Mouse (Mus musculus): ENCODE measurements around the gene Limk1.

Gene Limk1

GRCm38 (mm10) chr5:134688086-134688717 lies at the start of gene Limk1:
Gene Limk1, minus strand, starts transcription at chr5:134688598.
- TF ChIP-seq CTCF (conservative IDR thresholded peaks at IDR 0.05; ENCODE audit: low read length): no peak
- TF ChIP-seq NANOG (IDR thresholded peaks at IDR 0.05; ENCODE audit: borderline replicate concordance, low read length): no peak
- no peak for TF ChIP-seq POU5F1 (IDR thresholded peaks at IDR 0.05; ENCODE audit: borderline replicate concordance, low read length)
- Histone ChIP-seq H3K4me1 (replicated peaks; ENCODE audit: low read depth, low read length) (peaks cover 17% of the 10 kb centered on the region), H3K36me3 (ENCODE audit: insufficient read depth, low read length) (peaks cover 30% of the 10 kb centered on the region), H3K4me3 (replicated peaks; ENCODE audit: low read length) (peak within 1 kb of the TSS; percentile 91), H3K27me3 (ENCODE audit: insufficient read depth, low read length) (peaks cover 19% of the 10 kb centered on the region), H3K9me3 (ENCODE audit: low read length) (no peaks in the 10 kb centered on the region)

- Histone ChIP-seq H3K36me3 (ENCODE audit: insufficient read depth, low read length) (no peaks in the 10 kb centered on the region), H3K9me3 (ENCODE audit: low read length) (0 out of 2 replicates have a peak, but pooled peaks cover 3% of the 10 kb centered on the region), H3K27me3 (ENCODE audit: insufficient read depth, low read length) (peaks cover 12% of the 10 kb centered on the region), H3K4me1 (replicated peaks; ENCODE audit: low read depth, low read length) (peaks cover 11% of the 10 kb centered on the region), H3K4me3 (replicated peaks; ENCODE audit: low read length) (no peak overlapping the region)
- no peak for TF ChIP-seq NANOG (IDR thresholded peaks at IDR 0.05; ENCODE audit: borderline replicate concordance, low read length)
- TF ChIP-seq CTCF (conservative IDR thresholded peaks at IDR 0.05; ENCODE audit: low read length): no peak
- TF ChIP-seq POU5F1 (IDR thresholded peaks at IDR 0.05; ENCODE audit: borderline replicate concordance, low read length): no peak
These were observed 46.5 kb upstream of the Limk1 start for GRCm38 (mm10) chr5:134734920-134735319.

- no peak for TF ChIP-seq CTCF (conservative IDR thresholded peaks at IDR 0.05; ENCODE audit: low read length)
- no peak for TF ChIP-seq POU5F1 (IDR thresholded peaks at IDR 0.05; ENCODE audit: borderline replicate concordance, low read length)
- TF ChIP-seq NANOG (IDR thresholded peaks at IDR 0.05; ENCODE audit: borderline replicate concordance, low read length): no peak
- peaks cover 11% of the 10 kb centered on the region for H3K4me1 ChIP-seq (replicated peaks; ENCODE audit: low read depth, low read length)
- H3K9me3 ChIP-seq (ENCODE audit: low read length): 0 out of 2 replicates have a peak, but pooled peaks cover 3% of the 10 kb centered on the region
- no peak overlapping the region for H3K4me3 ChIP-seq (replicated peaks; ENCODE audit: low read length)
- H3K36me3 ChIP-seq (ENCODE audit: insufficient read depth, low read length): no peaks in the 10 kb centered on the region
- peaks cover 12% of the 10 kb centered on the region for H3K27me3 ChIP-seq (ENCODE audit: insufficient read depth, low read length)
These were observed 45.7 kb upstream of the Limk1 start for GRCm38 (mm10) chr5:134734072-134734471.

- H3K4me3 ChIP-seq (replicated peaks; ENCODE audit: low read length): no peak overlapping the region
- no peak for TF ChIP-seq POU5F1 (IDR thresholded peaks at IDR 0.05; ENCODE audit: borderline replicate concordance, low read length)
- no peak for TF ChIP-seq CTCF (conservative IDR thresholded peaks at IDR 0.05; ENCODE audit: low read length)
- no peak for TF ChIP-seq NANOG (IDR thresholded peaks at IDR 0.05; ENCODE audit: borderline replicate concordance, low read length)
- no peaks in the 10 kb centered on the region for H3K36me3 ChIP-seq (ENCODE audit: insufficient read depth, low read length)
- peaks cover 15% of the 10 kb centered on the region for H3K27me3 ChIP-seq (ENCODE audit: insufficient read depth, low read length)
- H3K9me3 ChIP-seq (ENCODE audit: low read length): 0 out of 2 replicates have a peak, but pooled peaks cover 3% of the 10 kb centered on the region
- peaks cover 19% of the 10 kb centered on the region for H3K4me1 ChIP-seq (replicated peaks; ENCODE audit: low read depth, low read length)
These were observed 44.8 kb upstream of the Limk1 start for GRCm38 (mm10) chr5:134733241-134733640.

GRCm38 (mm10) chr5:134729124-134729523 lies 40.7 kb upstream of the Limk1 start:
- TF ChIP-seq POU5F1 (IDR thresholded peaks at IDR 0.05; ENCODE audit: borderline replicate concordance, low read length) (no peak), CTCF (conservative IDR thresholded peaks at IDR 0.05; ENCODE audit: low read length) (no peak), NANOG (IDR thresholded peaks at IDR 0.05; ENCODE audit: borderline replicate concordance, low read length) (no peak)
- Histone ChIP-seq H3K4me1 (replicated peaks; ENCODE audit: low read depth, low read length) (peaks cover 33% of the 10 kb centered on the region), H3K4me3 (replicated peaks; ENCODE audit: low read length) (no peak overlapping the region), H3K36me3 (ENCODE audit: insufficient read depth, low read length) (no peaks in the 10 kb centered on the region), H3K27me3 (ENCODE audit: insufficient read depth, low read length) (peaks cover 18% of the 10 kb centered on the region), H3K9me3 (ENCODE audit: low read length) (no peaks in the 10 kb centered on the region)

- Histone ChIP-seq H3K36me3 (ENCODE audit: insufficient read depth, low read length) (no peaks in the 10 kb centered on the region), H3K27me3 (ENCODE audit: insufficient read depth, low read length) (peaks cover 18% of the 10 kb centered on the region), H3K4me3 (replicated peaks; ENCODE audit: low read length) (no peak overlapping the region), H3K4me1 (replicated peaks; ENCODE audit: low read depth, low read length) (peaks cover 33% of the 10 kb centered on the region), H3K9me3 (ENCODE audit: low read length) (no peaks in the 10 kb centered on the region)
- TF ChIP-seq NANOG (IDR thresholded peaks at IDR 0.05; ENCODE audit: borderline replicate concordance, low read length): no peak
- no peak for TF ChIP-seq CTCF (conservative IDR thresholded peaks at IDR 0.05; ENCODE audit: low read length)
- TF ChIP-seq POU5F1 (IDR thresholded peaks at IDR 0.05; ENCODE audit: borderline replicate concordance, low read length): no peak
These were observed 40.1 kb upstream of the Limk1 start for GRCm38 (mm10) chr5:134728535-134728934.

- Histone ChIP-seq H3K4me3 (replicated peaks; ENCODE audit: low read length) (no peak overlapping the region), H3K4me1 (replicated peaks; ENCODE audit: low read depth, low read length) (peaks cover 33% of the 10 kb centered on the region), H3K27me3 (ENCODE audit: insufficient read depth, low read length) (peaks cover 28% of the 10 kb centered on the region), H3K9me3 (ENCODE audit: low read length) (no peaks in the 10 kb centered on the region), H3K36me3 (ENCODE audit: insufficient read depth, low read length) (no peaks in the 10 kb centered on the region)
- no peak for TF ChIP-seq POU5F1 (IDR thresholded peaks at IDR 0.05; ENCODE audit: borderline replicate concordance, low read length)
- no peak for TF ChIP-seq NANOG (IDR thresholded peaks at IDR 0.05; ENCODE audit: borderline replicate concordance, low read length)
- no peak for TF ChIP-seq CTCF (conservative IDR thresholded peaks at IDR 0.05; ENCODE audit: low read length)
These were observed 38.7 kb upstream of the Limk1 start for GRCm38 (mm10) chr5:134727001-134727639.

GRCm38 (mm10) chr5:134725299-134725698 lies 36.9 kb upstream of the Limk1 start:
- H3K27me3 ChIP-seq (ENCODE audit: insufficient read depth, low read length): peaks cover 36% of the 10 kb centered on the region
- no peak for TF ChIP-seq NANOG (IDR thresholded peaks at IDR 0.05; ENCODE audit: borderline replicate concordance, low read length)
- no peak for TF ChIP-seq CTCF (conservative IDR thresholded peaks at IDR 0.05; ENCODE audit: low read length)
- no peak for TF ChIP-seq POU5F1 (IDR thresholded peaks at IDR 0.05; ENCODE audit: borderline replicate concordance, low read length)

More at GRCm38 (mm10) chr5:134725299-134725698, 36.9 kb upstream of the Limk1 start:
- H3K36me3 ChIP-seq (ENCODE audit: insufficient read depth, low read length): no peaks in the 10 kb centered on the region
- no peak overlapping the region for H3K4me3 ChIP-seq (replicated peaks; ENCODE audit: low read length)
- H3K9me3 ChIP-seq (ENCODE audit: low read length): no peaks in the 10 kb centered on the region
- peaks cover 33% of the 10 kb centered on the region for H3K4me1 ChIP-seq (replicated peaks; ENCODE audit: low read depth, low read length)

All from E14TG2a.4 (cell line).